Mouse (Mus musculus): ENCODE measurements around the gene Med6. TPM values are rescaled to one million over a fixed set of nuclear protein-coding genes. Genes with fewer than 3 reads are reported as not detected.
A peak's percentile ranks its signal among the peaks of the same experiment; 100 is the strongest.
"Not testable (repeated sequence)": the region's sequence is repeated elsewhere in the genome, so short reads cannot be mapped to it uniquely, and the experiment has no call there.

Gene Med6
- total RNA-seq, 2 experiments from 2014 or later = 11.7 to 11.9 TPM

- DNase-seq (ENCODE audit: low spot score) = no peak
Observed at GRCm38 (mm10) chr12:81564173-81564572, 30.6 kb downstream of the Med6 start.

DNA sequence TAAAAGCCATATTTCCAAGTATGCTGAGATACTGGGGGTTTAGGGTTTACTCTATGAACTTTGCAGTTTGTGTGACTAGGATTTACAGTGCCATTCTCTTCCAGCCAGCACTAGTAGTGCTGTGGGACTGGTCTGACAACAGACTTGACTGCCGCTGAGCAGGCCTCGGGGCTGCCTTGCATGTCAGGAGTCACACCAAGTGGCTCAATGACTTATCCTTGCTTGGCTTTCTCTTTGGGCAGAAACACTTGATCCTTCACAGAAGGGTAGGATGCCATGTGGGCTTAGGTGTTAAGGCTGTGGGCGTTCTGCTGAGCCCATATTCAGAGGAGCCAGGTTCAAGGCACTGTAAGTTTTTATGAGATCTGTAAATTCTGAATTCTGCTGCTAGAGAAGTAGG is 45.5 kb downstream of the Med6 start:
- no peak for DNase-seq (ENCODE audit: low spot score)

- DNase-seq (ENCODE audit: low spot score) = no peak
Observed at GRCm38 (mm10) chr12:81547163-81547562, 47.6 kb downstream of the Med6 start.

GRCm38 (mm10) chr12:81533029-81533419 is 61.8 kb downstream of the Med6 start:
- no peak for DNase-seq (ENCODE audit: low spot score)

GRCm38 (mm10) chr12:81532316-81533028 is 62.3 kb downstream of the Med6 start, which contains the start of the genes Gm20498 and Synj2bp:
Gene Gm20498 (minus strand): TSS chr12:81532905.
Gene Synj2bp (minus strand): TSS chr12:81532911.
- peak; percentile 78 for DNase-seq (ENCODE audit: low spot score)

- not testable (repeated sequence) for DNase-seq (ENCODE audit: low spot score)
Observed at GRCm38 (mm10) chr12:81530587-81530986, 64.2 kb downstream of the Med6 start.

Other genes starting within 250 kb of the Med6 start
- under 1 TPM; 0.66 to 0.91 TPM for gene Gm4787, start 215.5 kb downstream of the Med6 start, total RNA-seq (2021)
- gene Adam4, start 173.1 kb downstream of the Med6 start, total RNA-seq (2021) = 1 to 10 TPM in 1 of 2 experiments, under 1 TPM in 1; 0.69 to 1.0 TPM
- 10 to 100 TPM; 81.3 to 89.9 TPM for gene Cox16, start 109.9 kb downstream of the Med6 start, total RNA-seq (2021)
- 10 to 100 TPM; 39.3 to 39.4 TPM for gene Gm20498, start 62.1 kb downstream of the Med6 start, total RNA-seq (2021)
- 10 to 100 TPM; 36.1 to 40.4 TPM for gene Synj2bp, start 62.1 kb downstream of the Med6 start, total RNA-seq (2021)
- gene Adam21, start 26.5 kb downstream of the Med6 start, total RNA-seq (2021) = not detected
- 1 to 10 TPM; 6.0 to 8.9 TPM for gene Ttc9, start 36.2 kb upstream of the Med6 start, total RNA-seq (2021)
- under 1 TPM; 0.07 to 0.14 TPM for gene Map3k9, start 186.2 kb upstream of the Med6 start, total RNA-seq (2021)

Measured in gastrocnemius, adult 18-20 months (tissue).